Mouse (Mus musculus) cerebellum, adult 2 months (tissue): ENCODE results near the gene Cacna2d2. TPM values are rescaled to one million over a fixed set of nuclear protein-coding genes. Genes with fewer than 3 reads are reported as not detected.

Experiments used
- DNase-seq, 2 experiments: peaks; one replicate each; pipeline ENCODE4 v3.0.0; 2021
- H3K27ac ChIP-seq: fragments of 200-500 bp; 2 replicates; pipeline ENCODE4 v1.5.1; 2012; ENCODE audit warnings: low read length, control low read depth, inconsistent platforms; ENCODE audit not compliant: insufficient read depth
- H3K27me3 ChIP-seq: fragments of 200-500 bp; 2 replicates; pipeline ENCODE4 v1.6.1; 2012; ENCODE audit warnings: inconsistent platforms, mild to moderate bottlenecking, low read length, moderate library complexity; ENCODE audit not compliant: control insufficient read depth, insufficient read depth
- H3K4me1 ChIP-seq: fragments of 200-500 bp; 2 replicates; pipeline ENCODE4 v1.6.1; 2011; ENCODE audit warnings: low read length; ENCODE audit not compliant: control insufficient read depth, insufficient read depth
- H3K4me3 ChIP-seq: fragments of 200-500 bp; replicated peaks from 2 replicates; pipeline ENCODE3; 2011; ENCODE audit warnings: mild to moderate bottlenecking, low read depth, low read length, control low read depth; ENCODE audit not compliant: insufficient read depth
- CTCF ChIP-seq: fragments of 200-500 bp; IDR thresholded peaks from 2 replicates; pipeline ENCODE4 v1.5.1; 2011; ENCODE audit warnings: low read depth, mild to moderate bottlenecking, control low read depth, low read length, moderate library complexity, borderline replicate concordance; ENCODE audit not compliant: insufficient read depth
- POLR2A ChIP-seq: fragments of 200-500 bp; IDR thresholded peaks from 2 replicates; pipeline ENCODE4 v1.6.1; 2011; ENCODE audit warnings: low read length, control low read depth, borderline replicate concordance; ENCODE audit not compliant: insufficient read depth
- WGBS: fragments of 180-500 bp; shearing (Covaris S2); methylation state at CpG from one replicate; pipeline ENCODE4 v1.1.7; 2018; 5-methylcytosine and 5-hydroxymethylcytosine counted together
- polyA plus RNA-seq: library from polyadenylated mRNA; depleted of rRNA; stranded (reverse); fragments of >200 nt; gene quantifications from 2 replicates; pipeline ENCODE4 v1.2.3, GENCODE M21; 2012

Cacna2d2 gene
- polyA plus RNA-seq, 1 experiment, result 130 TPM

- H3K4me3 ChIP-seq, result no peak overlapping the region
- TF ChIP-seq POLR2A, result no peak
- TF ChIP-seq CTCF, result no peak
- 75% methylated on average over 10 of the region's 10 CpGs for WGBS
- DNase-seq, result no peak
- H3K4me1 ChIP-seq, result peaks cover 12% of the 10 kb centered on the region; the same call in 1 of the 2 replicates
- H3K27me3 ChIP-seq, result no peaks in the 10 kb centered on the region
- no peak overlapping the region for H3K27ac ChIP-seq
These were observed 108.9 kb downstream of the Cacna2d2 start for GRCm38 (mm10) chr9:107508266-107508665.

GRCm38 (mm10) chr9:107510384-107511100, 111.1 kb downstream of the Cacna2d2 start:
- WGBS, result 76% methylated on average over 14 of the region's 14 CpGs
- Histone ChIP-seq H3K27me3 (no peaks in the 10 kb centered on the region), H3K4me3 (no peak overlapping the region), H3K27ac (no peak overlapping the region), H3K4me1 (peaks cover under 1% of the 10 kb centered on the region; the same call in 1 of the 2 replicates)
- TF ChIP-seq POLR2A, result no peak
- TF ChIP-seq CTCF, result no peak
- DNase-seq, result no peak

GRCm38 (mm10) chr9:107511436-107511835, 112.0 kb downstream of the Cacna2d2 start:
- Histone ChIP-seq H3K4me1 (no peaks in the 10 kb centered on the region), H3K27ac (no peak overlapping the region), H3K4me3 (no peak overlapping the region), H3K27me3 (no peaks in the 10 kb centered on the region)
- WGBS, result 86% methylated on average over 8 of the region's 8 CpGs
- DNase-seq, result no peak
- TF ChIP-seq CTCF, result no peak
- no peak for TF ChIP-seq POLR2A

- H3K27ac ChIP-seq, result no peak overlapping the region
These were observed 112.9 kb downstream of the Cacna2d2 start for GRCm38 (mm10) chr9:107512326-107512725.

GRCm38 (mm10) chr9:107514303-107514955, 115.0 kb downstream of the Cacna2d2 start:
- Histone ChIP-seq H3K27ac (no peak overlapping the region), H3K4me3 (no peak overlapping the region), H3K4me1 (no peaks in the 10 kb centered on the region), H3K27me3 (no peaks in the 10 kb centered on the region)
- peak; percentile 83 to 93 for DNase-seq
- 29% methylated on average over 14 of the region's 14 CpGs for WGBS
- TF ChIP-seq POLR2A (no peak), CTCF (peak; percentile 100)

More at GRCm38 (mm10) chr9:107512326-107512725, 112.9 kb downstream of the Cacna2d2 start:
- TF ChIP-seq CTCF (no peak), POLR2A (no peak)
- no peaks in the 10 kb centered on the region for H3K4me1 ChIP-seq
- WGBS, result 59% methylated on average over 16 of the region's 16 CpGs
- no peak for DNase-seq
- H3K27me3 ChIP-seq, result no peaks in the 10 kb centered on the region
- no peak overlapping the region for H3K4me3 ChIP-seq

- no peak for TF ChIP-seq CTCF
- no peak for TF ChIP-seq POLR2A
- no peak for DNase-seq
- WGBS, result 45% methylated on average over 6 of the region's 6 CpGs
These were observed 120.9 kb downstream of the Cacna2d2 start for GRCm38 (mm10) chr9:107520331-107520730.

GRCm38 (mm10) chr9:107521190-107521589, 121.8 kb downstream of the Cacna2d2 start:
- no peaks in the 10 kb centered on the region for H3K4me1 ChIP-seq
- no peak for DNase-seq
- no peaks in the 10 kb centered on the region for H3K27me3 ChIP-seq
- WGBS, result 76% methylated on average over 5 of the region's 5 CpGs
- no peak overlapping the region for H3K4me3 ChIP-seq
- H3K27ac ChIP-seq, result no peak overlapping the region
- TF ChIP-seq POLR2A, result no peak
- no peak for TF ChIP-seq CTCF

More at GRCm38 (mm10) chr9:107520331-107520730, 120.9 kb downstream of the Cacna2d2 start:
- no peaks in the 10 kb centered on the region for H3K27me3 ChIP-seq
- H3K4me1 ChIP-seq, result no peaks in the 10 kb centered on the region
- H3K27ac ChIP-seq, result no peak overlapping the region
- no peak overlapping the region for H3K4me3 ChIP-seq
